Mouse (Mus musculus): ENCODE data around the gene Zbed6.
"Not testable (repeated sequence)": the region's sequence is repeated elsewhere in the genome, so short reads cannot be mapped to it uniquely, and the experiment has no call there.

Gene Zbed6

DNA sequence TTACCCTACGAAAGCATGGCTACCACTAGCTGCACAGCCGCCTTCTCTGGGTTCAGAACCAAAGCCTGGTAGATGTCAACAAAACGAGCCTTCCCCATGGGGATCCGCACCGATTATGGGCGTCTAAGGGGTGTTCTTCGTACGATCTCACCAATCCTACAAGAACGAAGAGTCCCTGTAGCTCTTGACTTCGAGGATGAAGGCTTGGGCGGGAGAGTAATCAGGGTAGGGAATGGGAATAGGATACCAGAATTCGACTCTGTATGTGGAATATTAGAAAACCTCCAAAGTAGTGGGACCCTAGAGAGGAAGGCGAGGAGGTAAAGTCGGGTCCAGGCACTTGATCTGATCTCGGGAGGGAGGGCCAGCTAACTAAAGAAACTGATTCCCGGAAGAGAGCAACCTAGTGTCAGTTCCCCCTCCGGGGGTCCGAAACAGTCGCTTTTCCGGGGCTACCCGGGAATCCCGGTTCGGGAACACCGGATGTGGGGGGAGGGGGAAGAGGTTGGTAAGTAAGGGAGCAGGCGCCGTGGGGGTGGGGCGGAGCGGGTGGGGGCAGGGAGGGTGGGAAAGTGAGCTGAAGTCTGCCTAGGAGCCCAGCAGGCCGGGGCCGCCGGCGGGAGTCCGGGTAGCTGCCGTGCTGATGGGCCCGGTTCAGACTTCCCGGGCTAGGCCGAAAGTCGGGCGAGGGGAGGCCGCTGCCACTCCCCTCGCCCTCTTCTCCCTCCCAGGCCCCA is at the start of gene Zbed6:
Gene Zbed6, minus strand, starts transcription at position 420 of the 737 bp plus-strand sequence.
- DNase-seq, result peak; percentile 48

DNA sequence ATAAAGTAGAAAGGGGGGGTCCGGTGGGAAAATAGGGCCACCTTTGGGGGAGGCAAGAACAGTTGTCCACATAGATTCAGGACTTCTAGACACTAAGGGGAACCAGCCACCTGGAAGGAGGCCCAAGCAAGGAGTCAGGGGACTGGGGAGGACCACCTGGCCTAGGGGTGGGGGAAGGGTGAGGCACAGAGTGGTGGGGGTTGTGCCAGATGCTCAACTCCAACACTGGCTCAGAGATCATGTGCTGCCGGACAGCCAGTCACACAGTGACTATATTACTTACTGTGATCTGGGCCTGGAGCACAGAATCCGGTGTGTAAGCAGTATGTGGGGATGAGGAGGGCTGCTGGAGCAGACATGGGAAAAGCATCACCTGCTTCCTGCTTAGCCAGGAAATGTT is 48.6 kb upstream of the Zbed6 start:
- DNase-seq, result no peak

DNA sequence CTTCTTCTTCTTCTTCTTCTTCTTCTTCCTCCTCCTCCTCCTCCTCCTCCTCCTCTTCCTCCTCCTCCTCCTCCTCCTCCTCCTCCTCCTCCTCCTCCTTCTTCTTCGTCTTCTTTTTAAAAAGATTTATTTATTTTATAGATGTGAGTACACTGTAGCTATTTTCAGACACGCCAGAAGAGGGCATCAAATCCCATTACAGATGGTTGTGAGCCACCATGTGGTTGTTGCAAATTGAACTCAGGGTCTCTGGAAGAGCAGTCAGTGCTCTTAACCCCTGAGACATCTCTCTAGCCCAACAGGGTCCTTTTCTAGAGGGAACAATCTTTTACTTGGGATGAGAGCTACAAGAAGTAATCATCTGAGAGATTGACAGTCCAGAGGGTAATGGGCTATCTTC is 41.1 kb upstream of the Zbed6 start:
- DNase-seq, result peak; percentile 22

DNA sequence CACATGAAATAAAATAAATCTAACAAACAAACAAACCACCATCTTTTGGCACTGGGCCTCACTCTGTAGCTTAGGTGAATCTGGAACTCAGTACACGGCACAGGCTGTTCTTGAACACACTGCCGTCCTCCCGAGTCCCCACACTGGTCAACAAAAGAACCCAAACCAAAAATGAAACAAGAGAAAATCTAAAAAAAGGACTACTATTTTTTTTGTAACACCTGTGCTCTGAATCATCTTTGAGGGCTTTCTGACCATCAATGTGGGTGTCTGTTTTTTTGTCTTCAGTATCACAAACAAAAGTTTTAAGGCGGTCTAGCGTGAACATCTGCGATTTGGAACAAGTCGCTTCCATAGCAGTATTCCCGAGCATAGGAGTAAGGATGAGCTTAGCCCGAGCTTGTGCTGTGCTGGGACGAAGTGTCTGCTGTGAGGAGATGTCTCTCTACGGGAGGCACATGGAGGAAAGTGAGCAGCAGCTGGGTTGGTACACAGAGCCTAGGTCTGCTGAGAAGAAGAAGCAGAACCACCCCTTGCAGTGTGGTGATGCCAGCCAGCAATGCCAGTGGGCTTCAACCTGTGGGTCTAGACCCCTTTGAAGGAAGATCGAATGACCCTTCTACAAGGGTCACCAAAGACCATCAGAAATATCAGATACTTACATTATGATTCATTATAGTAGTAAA is 37.4 kb upstream of the Zbed6 start:
- DNase-seq, result no peak

DNA sequence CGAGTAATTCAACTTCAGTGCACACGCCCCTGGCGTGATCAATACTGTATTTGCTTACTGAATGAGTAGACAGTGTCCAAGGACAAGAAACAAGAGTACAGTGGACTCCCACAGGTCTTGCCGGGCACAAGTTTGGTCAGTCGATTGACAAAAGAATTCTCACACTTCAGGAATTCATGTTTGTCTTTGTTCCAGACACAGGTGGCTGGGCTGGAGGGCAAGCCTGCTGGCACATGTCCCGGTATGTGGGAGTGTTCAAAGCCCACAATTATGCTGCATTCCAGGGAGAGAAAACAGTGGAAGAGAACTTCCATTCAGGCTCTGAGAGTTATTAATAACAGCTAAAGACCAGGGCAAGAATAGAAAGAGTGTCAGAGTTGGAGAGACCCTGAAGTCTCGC is 35.2 kb upstream of the Zbed6 start:
- DNase-seq, result no peak

DNA sequence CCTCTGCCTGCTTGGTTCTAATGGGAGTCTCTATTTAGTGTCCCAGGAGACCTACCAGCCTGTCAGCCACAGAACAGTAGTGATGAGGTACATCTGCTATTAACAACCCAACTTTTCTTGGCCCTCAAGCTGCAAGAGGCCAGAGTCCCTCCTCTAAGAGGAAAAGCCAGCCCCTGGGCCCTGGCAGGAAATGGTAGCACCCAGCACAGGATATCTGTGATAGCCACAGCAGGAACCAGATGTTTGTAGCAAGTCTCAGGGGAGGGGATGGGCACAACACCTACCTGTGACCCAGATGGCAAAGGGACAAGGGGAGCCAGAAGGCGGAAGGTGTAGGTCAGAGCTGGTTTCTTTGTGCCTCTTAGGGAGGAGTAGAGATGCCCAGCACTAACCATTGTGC is 34.2 kb upstream of the Zbed6 start:
- DNase-seq, result no peak

DNA sequence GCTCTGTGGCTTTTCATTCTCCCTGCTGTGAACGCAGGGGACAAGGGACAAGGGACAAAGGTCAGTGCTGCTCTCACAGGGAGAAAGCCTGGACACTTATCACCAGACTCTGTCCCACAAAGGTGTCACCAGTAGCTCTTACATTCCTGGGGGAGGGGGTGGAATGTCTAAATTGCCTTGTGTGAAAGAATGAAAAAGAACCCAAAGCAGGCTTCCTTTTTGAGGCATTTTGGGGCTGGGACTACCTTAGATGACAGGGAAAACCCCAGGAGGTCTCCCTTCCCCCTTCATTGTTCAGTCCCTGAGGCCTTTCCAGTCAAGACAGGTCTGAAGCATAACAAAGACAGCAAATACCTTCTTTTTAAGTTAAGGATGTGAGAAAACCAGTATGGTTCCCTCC is 33.6 kb upstream of the Zbed6 start:
- DNase-seq, result no peak

DNA sequence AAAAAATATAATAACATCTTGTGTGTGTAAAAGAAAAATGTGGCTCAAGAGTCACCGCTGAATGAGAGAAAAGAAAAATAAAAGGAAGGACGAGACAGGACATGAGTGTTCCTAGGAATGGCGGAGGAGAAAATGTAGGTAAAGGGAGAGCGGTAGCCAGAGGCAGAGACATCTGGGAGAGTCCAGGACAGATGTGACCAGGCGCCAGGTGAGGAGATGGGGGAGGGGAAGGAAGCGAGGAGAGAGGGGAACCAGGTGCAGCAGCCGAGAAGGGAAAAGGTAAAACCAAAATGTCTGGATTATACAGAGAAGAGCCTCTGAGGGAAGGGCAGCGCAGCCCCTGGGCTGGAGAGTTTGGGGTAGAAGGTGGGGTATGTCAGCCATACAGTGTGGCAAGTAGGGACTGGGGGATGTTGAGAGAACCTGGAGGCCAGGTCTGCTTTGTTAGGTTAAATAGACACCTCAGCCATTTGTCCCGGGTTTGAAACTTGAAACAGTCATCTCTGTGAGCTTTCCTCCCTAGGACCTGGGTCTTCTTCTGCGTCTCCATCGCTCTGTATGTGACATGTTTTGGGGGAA is 32.9 kb upstream of the Zbed6 start:
- no peak for DNase-seq

DNA sequence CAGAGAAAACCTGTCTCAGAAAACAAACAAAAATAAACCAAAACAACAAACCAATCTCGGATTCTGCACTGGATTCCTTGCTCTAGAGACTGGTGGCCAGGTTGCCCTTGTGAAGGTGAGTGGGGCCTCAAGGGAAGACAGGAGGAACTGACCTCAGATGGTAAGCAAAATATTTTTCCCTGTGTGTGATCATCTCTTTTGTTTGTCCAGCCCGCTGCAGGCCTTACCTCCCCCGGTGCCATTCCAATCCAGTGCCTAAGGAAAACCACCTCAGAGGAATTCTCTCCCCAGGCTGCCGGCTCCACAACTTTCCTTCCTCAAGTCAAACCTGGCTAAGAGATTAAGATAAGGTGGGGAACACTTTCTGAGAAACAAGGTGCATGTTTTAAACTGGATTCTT is 31.5 kb upstream of the Zbed6 start:
- DNase-seq, result no peak

DNA sequence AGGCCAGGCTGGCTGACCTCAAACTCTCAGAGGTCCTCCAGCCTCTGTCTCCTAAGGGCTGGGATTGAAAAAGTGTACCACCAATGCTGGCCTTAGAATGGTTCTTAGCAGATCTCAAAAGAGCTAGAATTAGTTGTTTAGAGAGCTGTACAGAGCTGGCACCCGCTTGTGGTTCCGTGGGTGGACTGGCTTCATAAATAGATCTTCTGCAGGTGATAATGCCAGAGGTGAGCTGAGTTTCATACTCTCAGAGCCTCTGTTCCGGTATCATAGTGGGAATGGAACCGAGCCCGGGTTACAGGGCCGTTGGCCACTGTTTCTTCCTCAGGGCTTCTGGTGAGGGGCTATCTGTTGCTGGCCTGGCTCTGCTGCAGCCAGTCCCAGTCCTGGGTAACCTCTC is 30.4 kb upstream of the Zbed6 start:
- no peak for DNase-seq

DNA sequence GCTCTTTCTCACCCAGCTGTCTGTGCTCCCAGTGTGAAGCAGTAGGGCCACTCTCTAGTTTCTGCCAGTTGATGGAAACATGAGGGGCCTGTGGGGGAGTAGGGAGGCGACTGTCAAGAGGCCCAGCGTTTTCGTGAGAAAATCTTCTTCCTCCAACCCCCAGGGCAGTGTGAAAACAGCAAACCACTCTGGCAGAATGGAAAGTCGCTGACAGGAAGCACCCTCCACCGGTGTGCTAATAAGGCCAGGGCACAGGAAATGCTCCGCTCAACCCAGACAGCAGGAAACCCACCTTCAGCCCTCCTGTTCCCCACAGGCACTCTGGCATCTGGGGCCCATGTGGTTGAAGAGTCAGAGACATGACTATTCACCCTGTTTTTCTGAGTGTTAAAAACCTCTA is 29.2 kb upstream of the Zbed6 start, which contains the start of gene Lax1:
Gene Lax1, minus strand, starts transcription at position 212 of the 400 bp plus-strand sequence.
- DNase-seq, result no peak

DNA sequence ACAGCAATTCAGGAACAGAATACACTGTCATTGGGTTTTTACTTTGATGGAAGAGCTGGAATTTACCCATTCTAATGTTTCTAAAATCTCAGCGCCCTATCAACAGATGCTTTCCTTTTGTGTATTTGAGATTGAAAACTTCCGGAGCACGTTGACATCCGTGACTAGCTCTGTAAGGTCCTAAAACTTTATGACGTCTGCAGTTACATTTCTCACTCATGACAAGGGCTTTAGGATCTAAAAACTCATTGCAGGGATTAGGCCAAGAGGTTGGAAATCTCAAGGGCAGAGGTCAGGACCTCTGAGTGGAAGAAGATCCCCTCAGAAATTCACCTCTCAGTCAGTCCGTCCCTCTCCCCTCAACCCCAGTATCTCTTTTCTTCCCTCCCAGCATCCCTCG is 27.6 kb upstream of the Zbed6 start:
- no peak for DNase-seq

DNA sequence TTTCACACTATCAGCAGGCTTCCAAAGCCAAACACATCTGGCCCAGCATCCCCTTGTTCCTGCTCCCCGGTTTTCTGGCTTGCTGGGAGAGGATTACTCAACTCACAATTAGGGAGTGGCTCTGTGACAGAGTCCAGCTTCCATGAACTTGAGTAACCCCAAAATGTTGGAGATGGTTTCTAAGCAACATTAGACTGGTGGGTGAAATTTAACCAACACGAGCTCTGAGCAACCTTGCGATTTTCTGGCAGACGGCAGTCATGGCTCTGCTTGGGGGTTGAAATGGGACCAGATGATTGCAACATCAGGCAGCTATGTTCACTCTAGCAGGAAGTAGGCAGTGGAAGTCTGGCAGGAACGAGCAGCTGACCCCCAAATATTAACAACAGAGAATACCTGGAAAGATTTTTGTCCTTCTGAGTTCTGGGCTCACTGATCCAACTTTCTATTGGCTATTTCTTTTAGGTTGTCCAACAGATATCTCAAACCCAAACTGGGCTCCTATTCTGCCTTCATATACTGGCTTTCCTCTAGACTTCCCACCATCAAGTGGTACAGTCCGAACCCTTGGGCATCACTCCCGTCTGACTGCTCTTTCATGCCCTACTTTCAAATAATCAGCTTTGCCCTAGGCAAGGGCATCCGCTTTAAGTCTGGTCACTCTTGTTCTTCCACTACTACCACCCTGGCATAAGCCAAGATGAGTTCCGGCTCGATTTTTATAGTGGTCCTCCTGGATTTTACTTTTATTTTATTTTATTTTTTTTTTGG is 25.2 kb upstream of the Zbed6 start:
- no peak for DNase-seq

DNA sequence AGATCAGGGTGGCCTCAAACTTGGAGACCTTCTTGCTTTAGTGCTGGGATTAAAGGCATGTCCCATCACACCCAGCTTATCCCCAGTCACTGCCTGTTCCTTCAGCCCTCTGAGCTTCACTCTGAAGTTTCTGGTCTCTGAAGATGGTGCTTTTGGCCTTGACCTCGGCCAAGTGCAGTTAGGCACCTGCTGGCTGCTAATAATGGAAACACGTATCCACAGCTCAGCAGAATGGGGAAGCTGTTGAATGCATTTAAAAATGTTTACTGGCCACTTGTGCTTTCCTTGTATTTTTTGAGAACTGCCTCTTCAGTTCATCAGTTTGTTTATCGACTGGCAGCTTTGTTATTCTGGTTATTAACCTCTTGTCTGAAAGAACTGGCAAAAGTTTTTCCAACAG is 11.1 kb upstream of the Zbed6 start:
- no peak for DNase-seq

DNA sequence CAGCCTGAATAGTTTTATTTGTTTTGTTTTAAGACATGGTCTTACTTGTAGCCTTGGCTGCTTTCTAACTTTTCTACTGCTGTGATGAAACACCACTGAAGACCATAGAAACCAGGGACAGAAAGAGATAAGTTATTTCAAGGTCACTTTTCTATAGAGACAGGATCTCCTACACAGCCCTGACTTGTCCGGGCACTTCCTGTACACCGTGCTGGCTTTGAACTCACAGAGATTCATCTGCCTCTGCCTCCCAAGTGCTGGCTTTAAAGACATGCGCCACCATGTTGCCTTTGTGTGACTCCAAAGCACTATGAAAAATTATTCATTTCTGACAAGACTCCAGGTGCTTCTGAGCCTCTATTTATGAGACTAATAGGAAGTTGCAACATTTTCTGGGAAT is 10.6 kb upstream of the Zbed6 start:
- no peak for DNase-seq

DNA sequence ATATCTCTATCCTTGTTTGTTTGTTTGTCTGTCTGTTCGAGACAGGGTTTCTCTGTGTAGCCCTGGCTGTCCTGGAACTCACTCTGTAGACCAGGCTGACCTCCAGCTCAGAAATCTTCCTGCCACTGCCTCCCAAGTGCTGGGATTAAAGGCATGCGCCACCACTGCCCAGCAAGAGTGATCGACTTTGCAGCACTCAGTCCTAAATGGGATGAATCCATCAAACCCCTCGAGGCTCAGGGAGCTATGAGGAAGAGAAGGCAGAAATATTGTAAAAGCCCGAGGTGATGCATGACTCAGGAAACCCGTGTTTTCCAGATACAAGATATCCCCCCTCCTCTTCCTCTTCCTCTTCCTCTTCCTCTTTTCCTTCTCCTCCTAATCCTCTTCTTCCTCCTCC is 10.1 kb upstream of the Zbed6 start:
- DNase-seq, result no peak

DNA sequence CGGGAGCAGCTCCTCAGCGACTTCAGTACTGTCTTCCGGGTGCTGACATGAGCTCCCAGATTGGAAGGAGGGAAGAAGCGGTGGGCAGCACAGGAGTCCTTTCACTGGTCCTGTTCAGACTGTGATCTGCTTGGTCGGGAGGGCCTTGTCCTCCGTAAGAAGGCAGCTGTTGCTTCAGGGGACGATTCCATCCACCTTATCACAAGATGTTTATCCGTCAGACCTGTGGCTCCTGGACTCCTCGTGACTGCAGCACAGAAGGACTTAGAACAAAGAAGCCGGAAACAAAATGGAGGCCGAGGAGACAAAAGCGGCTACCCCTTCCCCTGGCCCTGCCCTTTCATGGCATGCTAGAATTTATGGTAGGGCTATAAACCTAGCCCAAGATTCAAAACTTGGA is 9.5 kb upstream of the Zbed6 start:
- no peak for DNase-seq

DNA sequence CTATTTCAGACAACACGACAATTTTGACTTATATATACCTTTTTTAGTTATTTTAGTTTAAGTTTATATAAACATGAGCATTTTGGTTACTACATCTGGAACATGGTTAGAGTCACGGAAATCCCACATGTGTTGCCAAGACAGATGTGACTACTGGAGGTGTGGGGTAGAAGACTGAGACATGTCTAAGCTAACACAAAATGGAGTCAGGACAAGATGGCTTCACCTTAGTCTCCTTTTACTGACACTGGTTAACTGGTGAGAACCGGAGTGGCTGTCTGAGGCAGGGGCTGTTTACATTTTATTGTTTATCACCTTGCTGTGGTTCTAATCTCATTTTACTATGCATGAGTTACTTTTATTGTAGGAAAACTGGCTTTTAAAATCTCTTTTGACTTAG is 7.9 kb upstream of the Zbed6 start:
- no peak for DNase-seq

DNA sequence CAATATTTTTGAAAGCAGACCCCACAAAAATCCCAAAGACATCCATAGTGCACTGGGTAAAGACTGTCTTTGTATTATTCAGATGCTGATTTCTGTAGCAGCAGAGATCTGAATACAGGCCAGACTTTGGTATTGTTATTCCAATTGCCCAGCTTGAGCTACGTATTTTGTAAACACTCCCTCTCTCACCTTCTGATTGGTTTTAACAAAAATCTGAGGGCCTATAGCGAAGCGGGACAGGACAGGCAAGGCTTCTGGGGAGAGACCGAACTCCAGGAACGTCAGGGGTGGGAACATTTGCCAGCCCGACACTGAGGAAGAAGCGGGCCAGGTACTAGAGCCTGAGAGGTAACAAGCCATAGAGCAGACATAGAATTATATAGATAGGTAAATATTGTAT is 7.0 kb upstream of the Zbed6 start:
- no peak for DNase-seq

DNA sequence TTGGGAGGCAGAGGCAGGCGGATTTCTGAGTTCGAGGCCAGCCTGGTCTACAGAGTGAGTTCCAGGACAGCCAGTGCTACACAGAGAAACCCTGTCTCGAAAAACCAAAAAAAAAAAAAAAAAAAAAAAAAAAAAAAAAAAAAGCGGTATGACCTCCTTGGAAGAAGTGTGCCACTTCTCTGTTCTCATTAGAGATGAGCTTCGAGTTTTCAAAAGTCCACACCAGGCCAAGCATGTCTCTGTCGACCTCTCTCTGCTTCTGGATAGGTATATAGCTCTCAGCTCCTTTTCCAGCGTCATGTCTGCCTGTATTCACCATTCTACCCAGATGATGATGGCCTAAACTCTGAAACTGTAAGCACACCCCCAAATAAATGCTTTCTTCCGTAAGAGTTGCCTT is 5.0 kb upstream of the Zbed6 start:
- not testable (repeated sequence) for DNase-seq

DNA sequence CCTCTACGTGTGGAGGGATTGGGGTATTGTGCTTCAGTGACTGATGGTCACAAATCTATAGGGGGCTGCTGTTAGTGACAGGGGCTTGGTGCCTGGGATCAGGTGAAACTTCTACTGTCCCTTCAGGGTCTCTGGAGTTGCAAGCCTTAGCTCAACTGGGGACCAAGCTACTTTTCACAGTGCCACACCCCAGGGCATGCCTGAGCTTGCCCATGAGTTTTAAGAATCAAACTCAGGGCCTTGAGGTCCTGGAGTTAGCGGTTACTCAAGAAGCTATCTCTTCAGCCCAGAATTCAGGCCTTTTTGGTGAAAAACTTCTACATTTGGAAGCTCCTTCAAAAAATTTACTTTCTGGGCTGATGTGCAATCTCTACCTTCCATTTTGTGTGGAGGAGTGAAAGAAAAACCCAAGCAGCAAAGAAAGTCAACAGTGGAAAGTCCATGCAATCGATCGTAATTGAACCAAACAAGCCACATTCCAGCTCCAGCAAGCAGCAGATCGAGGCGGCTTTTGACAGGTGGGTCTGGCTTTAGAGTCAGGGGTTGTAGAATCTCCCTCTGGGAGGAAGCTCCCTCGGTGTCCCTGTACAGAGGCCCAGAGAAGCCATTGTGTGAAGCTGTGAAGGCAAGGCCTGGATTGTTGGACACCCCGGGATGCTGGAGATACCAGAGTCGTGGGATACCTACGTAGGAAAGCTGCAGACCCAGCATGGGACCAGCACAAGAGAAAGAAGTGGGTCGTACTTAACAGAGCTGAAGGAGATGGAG is 3.7 kb upstream of the Zbed6 start:
- no peak for DNase-seq

DNA sequence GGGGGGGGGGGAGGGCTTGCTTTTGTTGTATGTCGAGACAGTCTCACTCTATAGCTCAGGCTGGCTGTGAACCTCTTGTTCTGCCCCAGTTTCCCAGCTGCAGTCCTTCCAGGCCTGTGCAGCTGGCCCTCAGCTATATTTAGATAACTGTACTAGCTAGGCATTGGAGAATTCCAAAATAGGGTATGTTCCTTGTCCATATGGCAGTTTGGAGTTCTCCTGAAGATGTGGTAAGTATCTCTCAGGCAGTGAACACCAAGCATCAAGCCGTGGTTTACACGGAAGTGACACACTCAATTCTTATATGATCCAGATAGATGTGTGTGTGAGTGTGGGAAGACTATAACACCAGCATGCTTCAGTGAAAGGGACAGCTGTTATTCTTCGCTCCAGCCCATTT is 2.7 kb upstream of the Zbed6 start:
- peak; percentile 75 for DNase-seq

DNA sequence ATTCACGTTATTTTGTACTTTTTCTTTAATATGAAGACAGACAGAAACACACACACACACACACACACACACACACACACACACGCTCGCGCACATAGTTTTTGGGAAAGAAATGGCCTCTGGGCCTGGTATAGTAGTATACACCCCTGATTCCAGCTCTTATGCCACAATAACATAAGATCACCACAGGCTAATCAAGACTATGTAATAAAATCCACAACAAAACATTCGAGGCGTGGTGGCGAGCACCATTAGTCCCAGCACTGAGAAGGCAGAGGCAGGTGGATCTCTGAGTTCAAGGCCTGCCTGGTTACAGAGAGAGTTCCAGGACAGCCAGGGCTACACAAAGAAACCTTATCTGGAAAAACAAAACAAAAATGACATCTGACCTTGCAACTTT is 2.3 kb upstream of the Zbed6 start:
- DNase-seq, result no peak

Data from right cerebral cortex, adult 18-20 months (tissue).